Mouse (Mus musculus) right cerebral cortex, postnatal 36 days (tissue): ENCODE measurements around the gene Plcg1.

ENCODE experiments used
- DNase-seq, 2 experiments: peaks; one replicate each; pipeline ENCODE4 v3.0.0; 2022; ENCODE audit warnings: low spot score in 2 of 2, mixed read lengths in 1 of 2

The Plcg1 gene

DNA sequence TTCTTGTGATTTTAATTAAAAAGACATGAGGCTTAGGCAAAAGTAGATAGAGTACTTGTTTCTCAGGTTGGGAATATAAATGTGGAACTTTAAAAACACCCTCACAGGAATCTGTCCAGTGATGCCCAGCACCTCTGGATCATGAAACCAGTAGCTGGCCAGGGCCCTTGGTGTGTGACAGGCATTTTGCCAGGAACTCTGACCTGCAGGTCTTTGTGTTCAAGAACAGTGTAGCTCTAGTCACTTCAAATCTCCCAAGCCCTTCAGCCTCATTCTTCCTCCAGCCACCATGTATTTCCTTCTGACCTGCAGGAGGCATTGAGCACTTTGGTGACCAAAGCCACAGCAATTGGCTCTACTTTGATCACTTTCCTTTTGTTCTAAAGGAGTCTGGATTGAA lies 39.3 kb downstream of the Plcg1 start:
- no peak for DNase-seq

DNA sequence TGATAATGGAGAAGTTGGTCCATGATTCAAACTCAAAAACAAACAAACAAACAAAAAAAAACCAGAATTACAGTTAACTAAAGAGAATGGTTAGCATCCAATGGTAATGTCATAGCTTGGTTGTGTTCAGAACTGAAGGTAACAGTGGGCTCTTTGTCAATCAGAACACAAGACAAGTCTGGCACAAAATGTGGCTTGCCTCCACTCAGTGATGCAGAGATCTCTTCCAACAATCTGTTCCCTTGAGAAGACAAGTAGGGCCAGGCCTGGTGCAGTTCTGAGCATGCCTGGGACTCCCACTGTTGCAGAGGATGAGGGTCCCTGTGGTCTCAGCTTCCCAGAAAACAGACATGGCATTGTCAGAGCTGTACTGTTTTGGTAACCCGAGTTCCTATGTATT lies 39.8 kb downstream of the Plcg1 start:
- DNase-seq, result no peak

DNA sequence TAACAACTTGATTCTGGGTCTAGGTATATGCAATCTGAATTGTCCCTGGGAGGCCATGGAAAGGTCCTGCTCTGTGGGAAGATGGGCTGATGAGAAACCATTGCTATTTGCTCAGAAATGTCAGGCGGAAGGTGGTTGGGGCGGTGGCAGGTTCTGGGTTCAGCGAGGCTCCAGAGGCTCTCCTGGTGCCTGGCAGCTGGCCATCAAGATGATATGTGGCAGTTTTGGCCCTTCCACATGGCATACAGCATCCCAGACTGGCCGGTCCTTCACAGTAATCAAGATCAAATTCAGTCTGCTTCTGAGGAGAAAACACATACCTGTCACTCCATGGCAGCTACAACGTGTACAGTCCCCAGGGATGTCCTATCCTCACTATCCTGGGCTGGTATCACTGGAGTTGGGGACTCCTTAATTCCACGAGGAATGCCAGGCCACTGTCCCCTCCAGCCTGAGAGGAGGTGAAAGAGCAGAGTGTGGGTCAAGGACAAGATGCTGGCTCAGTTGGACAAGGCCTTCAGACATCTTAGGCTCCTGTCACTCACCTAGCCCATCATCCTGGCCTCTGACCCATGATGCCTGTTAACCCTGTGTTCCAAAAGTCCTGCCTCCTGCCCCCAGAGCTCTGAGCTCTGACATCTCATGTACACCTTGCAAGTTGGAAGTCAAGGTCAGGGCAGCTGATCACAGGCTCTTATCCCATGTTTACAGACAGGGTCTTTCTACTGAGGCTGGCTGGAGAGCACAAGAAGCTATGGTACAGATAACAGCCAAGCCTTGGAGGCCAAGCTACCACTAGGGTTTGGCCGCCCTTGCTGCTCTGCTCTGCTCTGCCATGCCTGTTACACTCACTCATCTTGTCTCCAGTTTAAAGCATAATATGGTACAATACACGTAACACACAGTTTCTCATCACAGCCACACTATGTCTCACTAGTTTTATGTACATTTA lies 40.5 kb downstream of the Plcg1 start:
- no peak for DNase-seq

DNA sequence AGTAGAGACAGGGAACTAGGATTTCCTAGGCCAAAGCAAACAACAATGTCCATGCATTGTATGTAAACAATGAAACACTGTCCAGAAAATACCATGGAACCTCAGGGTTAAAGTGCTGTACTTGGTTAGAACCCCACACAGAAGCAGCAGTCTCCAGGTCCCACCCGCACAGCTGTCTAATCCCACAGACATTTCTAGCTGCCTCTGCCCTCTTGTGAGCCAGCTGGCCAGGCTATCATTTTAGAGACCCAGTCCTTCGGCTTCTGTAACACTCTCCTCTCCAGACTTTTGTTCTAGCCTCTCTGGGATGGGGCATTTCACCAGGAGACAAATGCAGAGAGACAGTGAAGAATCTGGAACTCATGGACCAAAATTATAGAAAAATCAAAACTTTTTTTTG lies 46.9 kb downstream of the Plcg1 start:
- no peak for DNase-seq

DNA sequence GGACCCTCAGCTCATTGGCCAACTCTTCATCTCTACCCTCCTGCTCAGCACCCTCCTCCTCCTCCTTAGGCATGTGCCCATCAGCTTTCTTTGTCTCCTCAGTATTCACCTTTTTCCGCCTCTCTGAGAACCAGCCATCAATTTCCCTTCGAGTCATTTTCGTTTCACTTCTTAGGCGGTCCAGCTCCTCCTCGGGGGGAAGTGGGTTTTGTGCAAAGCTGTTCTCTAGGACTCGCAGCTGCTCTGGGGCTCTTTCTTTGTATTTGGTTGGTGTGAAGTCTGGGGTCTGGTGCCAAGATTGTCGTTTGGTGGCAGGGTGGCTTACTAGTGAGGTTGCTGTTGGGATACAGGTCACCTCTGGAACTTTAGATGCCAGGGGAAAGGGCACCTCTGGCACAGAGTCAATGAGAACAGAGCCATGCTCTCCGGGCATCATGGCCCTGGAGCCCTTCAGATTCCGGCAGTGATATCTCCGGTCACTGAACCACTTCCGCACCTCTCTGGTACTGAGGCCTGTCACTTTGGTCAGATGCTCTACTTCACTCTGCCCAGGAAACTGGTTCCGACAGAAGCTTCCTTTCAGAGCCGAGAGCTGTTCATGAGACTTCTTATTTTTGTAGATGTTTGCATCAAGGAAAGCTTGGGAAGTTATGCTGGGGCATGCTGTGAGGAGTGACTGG lies 49.2 kb downstream of the Plcg1 start:
- no peak for DNase-seq

DNA sequence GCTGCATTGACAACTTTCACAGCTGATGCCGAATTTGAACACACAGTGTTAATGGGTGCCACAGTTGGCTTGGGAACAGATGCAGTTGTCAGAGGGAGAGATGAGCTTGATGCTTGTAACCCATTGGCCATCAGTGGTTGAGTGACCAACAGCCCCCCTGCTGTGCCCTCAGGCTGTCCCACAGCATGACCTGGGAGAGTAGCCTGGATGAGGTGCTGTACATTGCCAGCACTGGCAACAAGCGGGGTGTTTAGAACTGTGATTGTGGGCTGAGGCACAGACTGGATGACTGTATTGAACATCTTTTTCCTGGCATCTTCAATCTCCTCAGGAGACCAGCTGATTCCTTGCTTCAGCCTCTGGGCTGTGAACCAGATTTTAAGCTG lies 49.7 kb downstream of the Plcg1 start:
- no peak for DNase-seq

DNA sequence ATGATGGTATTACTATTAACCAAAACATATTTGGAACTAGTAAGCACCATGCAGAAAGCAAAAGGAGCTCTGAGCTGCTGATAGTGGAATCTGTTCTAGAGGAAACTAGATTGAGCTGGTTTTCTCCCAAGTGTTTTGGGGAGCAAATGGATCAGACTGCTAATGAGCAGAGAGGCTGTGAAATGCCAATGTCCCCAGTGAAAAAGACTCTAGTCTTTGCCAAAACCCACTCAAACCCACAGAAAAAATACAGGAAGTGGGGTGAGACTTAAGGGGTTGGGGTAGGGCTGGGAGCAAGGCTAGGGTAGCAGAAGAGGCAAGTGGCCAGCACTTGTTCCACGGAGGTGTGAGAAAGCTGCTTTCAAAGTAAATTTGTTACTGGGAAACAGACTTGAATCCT lies 55.2 kb downstream of the Plcg1 start:
- DNase-seq, result no peak

DNA sequence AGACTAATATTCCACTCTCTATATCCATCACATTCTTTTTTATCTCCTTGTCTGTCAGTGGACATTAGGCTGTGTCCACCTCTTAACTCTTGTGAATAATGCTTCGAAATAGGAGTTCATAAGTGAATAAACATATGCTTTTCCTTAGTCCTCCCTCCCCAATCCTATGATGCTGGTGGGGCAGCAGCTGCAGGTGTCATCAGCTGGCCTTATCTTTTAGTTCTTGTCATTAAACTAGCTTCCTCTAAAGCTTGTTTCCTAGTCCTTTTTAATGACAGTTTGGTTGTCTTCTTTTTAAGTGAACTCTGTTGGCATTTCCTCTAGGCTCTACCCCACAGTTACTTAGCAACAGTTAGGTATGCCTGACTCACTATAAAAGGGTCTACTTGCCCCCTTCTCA lies 57.9 kb downstream of the Plcg1 start:
- DNase-seq, result no peak

DNA sequence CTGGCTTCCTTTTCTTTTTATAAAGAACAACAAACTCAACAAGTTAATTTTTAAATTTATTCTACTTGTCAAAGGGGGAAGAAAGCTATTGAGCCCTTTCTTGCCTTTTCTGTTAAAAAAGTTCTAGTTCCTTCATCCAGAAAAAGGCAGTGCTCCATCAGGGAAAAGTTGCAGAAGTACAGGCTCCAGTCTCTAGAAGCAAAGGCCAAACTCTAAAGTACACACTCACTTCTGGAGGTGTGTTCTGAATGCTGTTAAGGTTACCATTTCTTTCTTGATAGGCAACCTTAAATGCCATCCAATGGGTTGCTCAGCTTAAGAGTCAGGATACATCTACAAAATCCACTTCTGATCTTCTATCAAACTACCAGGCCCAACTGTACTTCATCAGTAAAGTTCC lies 58.6 kb downstream of the Plcg1 start:
- no peak for DNase-seq

DNA sequence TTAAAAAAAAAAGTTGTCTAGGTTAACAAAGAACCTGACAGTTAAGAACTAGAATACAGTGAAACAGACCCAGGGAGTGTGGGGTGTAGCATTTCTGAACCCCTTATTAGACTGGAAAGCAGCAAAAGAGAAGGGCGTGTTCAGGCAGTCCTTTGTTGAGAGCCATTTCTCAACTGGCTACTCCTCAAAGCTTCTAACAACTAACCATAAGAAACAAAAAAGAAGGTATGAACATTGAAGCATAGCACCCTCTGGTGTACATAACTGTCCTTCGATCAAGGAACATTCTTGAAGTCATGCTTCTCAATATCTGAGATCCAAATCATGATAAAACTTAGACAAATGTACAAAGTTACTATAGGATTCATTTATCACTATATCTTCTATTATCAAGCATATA lies 62.0 kb downstream of the Plcg1 start:
- no peak for DNase-seq

DNA sequence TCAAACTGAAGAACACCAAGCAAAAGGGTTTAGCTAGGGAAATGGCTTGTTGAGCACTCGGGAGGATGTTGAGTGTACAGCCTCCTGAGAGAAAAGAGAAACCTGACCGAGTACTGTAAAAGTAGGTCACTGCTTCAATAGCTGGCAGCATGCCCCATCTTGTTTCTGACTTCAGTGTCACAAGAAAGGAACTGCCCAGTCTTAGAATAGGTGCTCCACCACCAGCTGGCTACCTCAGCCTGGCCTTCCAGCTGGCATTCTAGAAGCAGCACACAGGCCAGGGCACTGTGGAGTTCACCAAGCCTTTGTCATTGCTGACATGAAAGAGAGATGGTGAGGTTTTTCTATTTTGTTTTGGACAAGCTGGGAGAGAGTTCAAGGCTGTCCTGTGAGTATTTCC lies 65.9 kb downstream of the Plcg1 start:
- DNase-seq, result peak; percentile 32 to 40

DNA sequence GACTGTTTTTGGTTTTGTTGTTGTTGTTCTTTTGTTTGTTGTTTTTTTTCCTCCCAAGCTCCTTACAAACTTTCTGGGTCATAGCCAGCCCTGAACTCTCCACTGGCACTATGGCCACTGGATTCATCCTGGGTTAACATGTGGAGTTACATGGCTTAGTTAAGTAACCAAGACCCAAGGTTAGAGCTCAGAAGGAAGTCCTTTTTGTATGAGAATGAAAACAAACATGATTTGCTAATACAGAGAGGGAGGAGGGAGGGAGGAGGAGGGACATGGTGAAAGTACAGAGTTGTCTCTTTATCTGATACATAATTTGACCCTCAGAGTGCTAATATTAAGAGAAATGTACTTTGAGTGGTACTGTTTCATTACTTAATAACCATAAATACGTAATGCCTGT lies 67.1 kb downstream of the Plcg1 start:
- no peak for DNase-seq

DNA sequence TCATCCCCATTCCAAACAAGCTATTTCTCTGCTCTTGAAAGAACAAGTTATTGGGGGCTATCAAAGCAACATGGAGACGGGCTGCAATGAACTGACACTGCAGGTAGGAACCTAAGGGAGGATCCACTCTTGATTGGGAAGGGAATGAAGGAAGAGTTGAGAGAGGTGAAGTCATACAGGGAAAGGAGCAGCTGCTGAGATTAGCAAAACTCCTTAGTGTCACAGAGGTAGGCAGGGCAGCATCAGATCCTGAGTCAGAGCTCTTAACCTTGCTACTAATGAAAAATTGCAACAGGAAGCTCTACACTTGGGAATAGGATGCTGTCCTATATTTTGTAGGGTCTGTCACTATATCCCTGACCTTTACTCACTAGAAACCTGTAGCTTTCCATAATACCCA lies 69.9 kb downstream of the Plcg1 start:
- no peak for DNase-seq

DNA sequence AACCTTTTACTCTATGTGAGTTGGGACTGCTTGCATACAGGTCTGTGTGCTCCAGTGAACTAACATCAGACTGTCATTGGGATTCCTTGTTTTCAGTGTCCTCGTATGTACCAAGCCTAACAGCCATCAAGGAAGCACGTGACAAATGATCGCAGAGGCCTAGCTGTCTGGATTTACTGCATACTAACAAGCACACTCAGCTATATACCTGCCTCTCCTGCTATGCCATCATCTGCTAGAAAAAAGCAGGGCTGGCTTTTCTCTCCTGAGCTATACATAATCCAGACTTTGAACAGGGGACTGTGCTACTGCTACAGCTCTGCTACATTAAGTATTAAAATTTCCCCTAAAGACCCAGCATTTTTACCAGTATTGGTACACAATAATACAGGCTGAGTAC lies 71.2 kb downstream of the Plcg1 start:
- no peak for DNase-seq

DNA sequence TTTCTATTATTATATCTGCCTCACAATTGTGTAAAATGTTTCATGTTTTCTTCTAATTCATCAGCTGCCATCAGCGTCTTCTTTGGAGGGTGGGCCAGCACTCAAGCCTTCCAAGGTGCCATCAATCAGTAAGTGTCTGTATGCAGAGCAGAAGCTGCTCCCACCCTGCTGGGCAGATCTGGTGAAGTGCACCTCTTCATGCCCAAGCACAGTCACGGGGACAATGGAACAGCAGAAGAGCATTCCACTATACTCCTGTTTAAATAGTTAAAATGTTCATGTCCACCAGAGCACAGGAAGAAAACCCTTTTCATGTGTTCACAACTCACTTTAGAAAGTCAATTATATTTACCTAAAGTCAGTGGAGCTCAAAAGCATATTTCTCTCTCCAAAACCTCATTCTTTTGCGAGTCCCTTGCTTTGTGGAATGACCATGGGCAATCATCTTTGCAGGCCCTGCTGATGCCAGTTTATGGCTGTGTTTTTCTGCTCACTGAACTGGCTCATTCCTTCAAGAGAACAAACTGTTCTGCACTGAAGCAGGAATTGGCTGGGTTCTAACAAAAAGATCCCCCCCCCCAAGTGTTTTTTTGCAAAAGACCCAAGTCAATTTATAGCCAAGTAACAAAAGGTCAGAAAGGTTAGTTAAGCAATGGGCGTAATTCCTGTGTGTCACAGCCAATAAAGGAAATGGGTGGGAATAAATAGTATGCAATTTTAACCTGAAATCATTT lies 73.9 kb downstream of the Plcg1 start:
- DNase-seq, result no peak

DNA sequence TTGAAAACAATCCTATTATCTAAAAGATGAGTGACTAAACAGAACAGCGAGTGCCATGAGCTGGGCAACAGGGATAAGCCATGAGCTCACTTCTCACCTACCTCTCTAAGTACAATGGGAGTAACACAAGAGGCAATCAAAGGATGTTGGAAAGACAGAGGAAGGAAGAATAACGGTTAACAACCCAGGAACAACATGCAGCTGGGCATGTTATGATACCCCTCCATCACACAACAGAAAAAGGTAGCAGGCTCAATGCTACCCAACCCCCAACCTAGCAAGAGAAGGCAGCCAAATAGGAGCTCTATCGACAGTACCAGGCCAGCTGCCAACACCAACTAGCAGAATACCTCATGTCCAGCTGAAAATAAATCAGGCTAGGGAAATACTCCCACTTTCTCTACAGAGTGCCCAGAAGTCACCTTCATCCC lies 75.0 kb downstream of the Plcg1 start:
- no peak for DNase-seq

DNA sequence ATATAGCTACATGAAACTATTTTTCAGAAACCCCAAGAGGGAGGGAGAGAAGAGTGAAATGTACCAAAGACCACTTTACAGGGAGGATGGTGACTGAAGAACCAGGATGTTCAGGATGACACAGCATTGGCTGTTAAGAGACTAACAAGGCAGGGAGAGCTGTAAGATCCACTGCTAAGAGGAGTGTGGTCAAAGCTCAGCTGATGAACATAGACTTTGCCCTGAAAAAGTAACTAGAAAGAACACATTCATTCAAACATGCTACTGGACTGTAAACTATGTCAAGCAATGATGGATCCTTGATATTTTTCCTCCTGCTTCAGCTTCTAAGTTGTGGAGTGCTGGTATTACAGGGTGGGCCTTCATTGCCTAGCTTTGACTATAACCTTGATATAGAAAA lies 79.3 kb downstream of the Plcg1 start:
- DNase-seq, result no peak

DNA sequence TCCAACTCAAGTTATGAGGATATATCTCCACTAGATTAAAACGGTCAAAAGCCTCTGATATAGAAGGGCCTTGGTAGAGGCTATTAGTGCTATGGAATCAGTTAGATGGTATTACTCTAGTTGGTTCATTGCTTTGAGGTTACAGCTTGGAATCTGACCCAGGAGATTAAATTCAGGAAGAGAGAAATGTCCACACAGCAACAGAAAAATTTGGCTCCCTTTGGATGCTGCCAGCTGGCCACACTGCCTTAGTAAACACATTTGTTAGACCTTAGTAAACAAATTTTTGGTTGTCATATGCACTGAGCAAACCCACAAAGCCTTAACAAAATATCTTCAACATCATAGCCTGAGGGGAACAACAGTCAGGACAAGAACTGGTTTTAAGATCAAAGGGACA lies 79.7 kb downstream of the Plcg1 start:
- no peak for DNase-seq
